Mouse (Mus musculus) kidney, adult 2 months (tissue): ENCODE results near the gene Oxct1. TPM values are rescaled to one million over a fixed set of nuclear protein-coding genes. Genes with fewer than 3 reads are reported as not detected.

Experiments used
- DNase-seq: peaks from one replicate; pipeline ENCODE4 v3.0.0; 2021
- H3K27ac ChIP-seq: fragments of 200-500 bp; 2 replicates; pipeline ENCODE4 v1.5.1; 2012; ENCODE audit warnings: low read depth, low read length, control low read depth, inconsistent platforms; ENCODE audit not compliant: insufficient read depth
- H3K27me3 ChIP-seq: fragments of 200-500 bp; replicated peaks from 2 replicates; pipeline ENCODE4 v1.6.1; 2012; ENCODE audit warnings: mild to moderate bottlenecking, moderate library complexity, low read length, inconsistent platforms; ENCODE audit not compliant: control insufficient read depth, insufficient read depth
- H3K36me3 ChIP-seq: fragments of 200-500 bp; 2 replicates; pipeline ENCODE4 v1.6.1; 2012; ENCODE audit warnings: mild to moderate bottlenecking, moderate library complexity, low read length, inconsistent platforms; ENCODE audit not compliant: control insufficient read depth, insufficient read depth
- H3K4me1 ChIP-seq: fragments of 200-500 bp; 2 replicates; pipeline ENCODE4 v1.6.1; 2011; ENCODE audit warnings: low read length; ENCODE audit not compliant: control insufficient read depth, insufficient read depth
- H3K4me3 ChIP-seq: fragments of 200-500 bp; 2 replicates; pipeline ENCODE4 v1.5.1; 2011; ENCODE audit warnings: mild to moderate bottlenecking, low read depth, low read length, control low read depth; ENCODE audit not compliant: insufficient read depth
- CTCF ChIP-seq: fragments of 200-500 bp; conservative IDR thresholded peaks from 2 replicates; pipeline ENCODE4 v1.5.1; 2011; ENCODE audit warnings: low read depth, mild to moderate bottlenecking, control low read depth, low read length, moderate library complexity, mixed read lengths; ENCODE audit not compliant: insufficient read depth, insufficient read length
- POLR2A ChIP-seq: fragments of 200-500 bp; IDR thresholded peaks from one replicate; pipeline ENCODE4 v1.6.1; 2011; ENCODE audit warnings: low read depth, low read length, control low read depth
- WGBS: fragments of 180-500 bp; shearing (Covaris S2); methylation state at CpG from one replicate; pipeline ENCODE4 v1.1.7; 2018; 5-methylcytosine and 5-hydroxymethylcytosine counted together
- polyA plus RNA-seq: library from polyadenylated mRNA; depleted of rRNA; stranded (reverse); fragments of >200 nt; gene quantifications from 2 replicates; pipeline ENCODE4 v1.2.3, GENCODE M21; 2012; rRNA removed

Gene Oxct1
- 401 and 425 TPM in 2 replicates for polyA plus RNA-seq

DNA sequence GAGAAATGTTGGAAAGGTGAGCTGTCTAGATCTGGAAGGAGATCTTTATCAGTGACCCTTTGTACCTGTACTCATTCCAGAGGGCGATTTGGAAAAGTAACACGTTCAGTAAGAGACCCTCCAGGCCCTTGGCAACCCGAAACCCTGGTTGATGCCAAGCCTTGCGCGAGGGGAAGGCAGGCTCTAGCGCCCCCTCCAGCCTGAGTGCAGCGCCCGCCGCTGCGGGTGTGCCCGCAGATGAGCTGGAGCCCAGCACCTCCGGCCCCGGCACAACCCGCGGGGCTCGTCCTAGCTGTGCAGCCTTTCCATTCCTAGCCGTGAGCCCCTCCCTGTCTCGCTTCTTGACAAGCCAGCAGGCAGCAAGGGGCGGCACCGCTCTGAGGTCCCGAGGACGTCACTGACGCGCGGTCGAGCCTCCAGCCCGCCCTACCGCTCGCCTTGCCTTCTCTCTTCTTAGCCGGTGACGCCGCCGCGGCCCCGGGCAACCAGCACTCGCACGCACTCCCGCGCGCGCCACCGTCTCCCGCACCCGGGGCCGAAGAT lies at the start of gene Oxct1:
Oxct1 (plus strand) TSS at position 153 of the 543 bp plus-strand sequence.
- Histone ChIP-seq H3K27ac (peak within 1 kb of the TSS; percentile 97), H3K27me3 (no peaks in the 10 kb centered on the region), H3K4me1 (peaks cover 15% of the 10 kb centered on the region; the same call in 1 of the 2 replicates), H3K4me3 (peak within 1 kb of the TSS; percentile 94), H3K36me3 (no peaks in the 10 kb centered on the region)
- DNase-seq, result peak; percentile 96
- WGBS, result under 1% methylated on average over 45 of the region's 45 CpGs
- TF ChIP-seq CTCF, result peak; percentile 62
- TF ChIP-seq POLR2A, result peak; percentile 76

DNA sequence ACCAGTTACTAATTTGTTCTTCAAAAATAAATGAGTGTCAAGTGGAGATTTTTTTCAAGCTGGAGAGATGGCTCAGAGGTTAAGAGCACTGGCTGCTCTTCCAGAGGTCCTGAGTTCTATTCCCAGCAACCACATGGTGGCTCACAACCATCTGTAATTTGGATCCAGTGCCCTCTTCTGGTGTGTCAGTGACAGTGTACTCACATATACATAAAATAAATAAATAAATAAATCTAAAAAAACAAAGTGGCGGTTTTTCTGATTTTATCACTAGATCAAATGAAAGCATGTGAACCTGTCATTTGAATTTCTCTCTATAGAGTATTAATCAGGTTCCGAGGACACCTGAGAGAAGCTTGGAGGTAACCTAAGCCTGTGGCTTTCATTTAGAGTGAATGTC lies 47.9 kb upstream of the Oxct1 start:
- 0 out of 2 replicates have a peak, but pooled peaks cover 4% of the 10 kb centered on the region for H3K4me1 ChIP-seq
- no peak for DNase-seq
- TF ChIP-seq CTCF, result no peak
- no peak for TF ChIP-seq POLR2A
- no peak overlapping the region for H3K4me3 ChIP-seq
- H3K36me3 ChIP-seq, result peaks cover 4% of the 10 kb centered on the region; the same call in 1 of the 2 replicates
- no peaks in the 10 kb centered on the region for H3K27me3 ChIP-seq
- no peak overlapping the region for H3K27ac ChIP-seq
- WGBS, result 92% methylated on average over 2 of the region's 2 CpGs

GRCm38 (mm10) chr15:3979061-3979848 lies 46.9 kb upstream of the Oxct1 start, which contains the start of gene Fbxo4:
Fbxo4 (minus strand) TSS chr15:3979573.
- H3K27me3 ChIP-seq, result no peaks in the 10 kb centered on the region
- peak within 1 kb of the TSS; percentile 99 for H3K27ac ChIP-seq
- WGBS, result under 1% methylated on average over 61 of the region's 61 CpGs

GRCm38 (mm10) chr15:3979871-3980270 lies 46.3 kb upstream of the Oxct1 start:
- no peak for DNase-seq
- 53% methylated on average over 3 of the region's 3 CpGs for WGBS
- Histone ChIP-seq H3K36me3 (peaks cover 7% of the 10 kb centered on the region), H3K27me3 (no peaks in the 10 kb centered on the region), H3K4me3 (no peak overlapping the region), H3K4me1 (0 out of 2 replicates have a peak, but pooled peaks cover 4% of the 10 kb centered on the region), H3K27ac (peak overlapping the region; percentile 99)
- no peak for TF ChIP-seq POLR2A
- no peak for TF ChIP-seq CTCF

More at GRCm38 (mm10) chr15:3979061-3979848, 46.9 kb upstream of the Oxct1 start, which contains the start of gene Fbxo4:
- TF ChIP-seq POLR2A (no peak), CTCF (0 out of 2 replicates have a peak, but pooled peaks have one; percentile 7)
- Histone ChIP-seq H3K4me3 (peak within 1 kb of the TSS; percentile 94), H3K36me3 (peaks cover 4% of the 10 kb centered on the region; the same call in 1 of the 2 replicates), H3K4me1 (0 out of 2 replicates have a peak, but pooled peaks cover 4% of the 10 kb centered on the region)
- peak; percentile 91 for DNase-seq

DNA sequence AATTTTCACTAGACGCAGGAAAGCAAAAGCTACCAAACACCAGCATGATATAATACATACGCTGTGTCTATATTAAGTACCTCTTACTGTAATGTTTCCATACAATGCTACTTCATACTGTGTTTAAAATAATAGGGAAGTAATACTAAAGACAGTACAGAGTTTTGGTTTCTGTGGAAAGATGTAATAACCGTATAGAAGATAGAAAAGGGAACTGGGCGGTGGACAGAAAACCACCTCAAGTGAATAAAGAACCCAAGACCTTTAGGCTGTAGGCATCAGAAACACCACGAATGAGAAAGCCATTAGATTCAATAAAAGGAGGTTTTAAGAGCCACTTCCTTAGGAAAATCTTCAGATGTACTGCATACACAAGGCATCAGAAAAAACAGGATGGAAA lies 43.5 kb upstream of the Oxct1 start:
- 82% methylated on average over 5 of the region's 5 CpGs for WGBS

DNA sequence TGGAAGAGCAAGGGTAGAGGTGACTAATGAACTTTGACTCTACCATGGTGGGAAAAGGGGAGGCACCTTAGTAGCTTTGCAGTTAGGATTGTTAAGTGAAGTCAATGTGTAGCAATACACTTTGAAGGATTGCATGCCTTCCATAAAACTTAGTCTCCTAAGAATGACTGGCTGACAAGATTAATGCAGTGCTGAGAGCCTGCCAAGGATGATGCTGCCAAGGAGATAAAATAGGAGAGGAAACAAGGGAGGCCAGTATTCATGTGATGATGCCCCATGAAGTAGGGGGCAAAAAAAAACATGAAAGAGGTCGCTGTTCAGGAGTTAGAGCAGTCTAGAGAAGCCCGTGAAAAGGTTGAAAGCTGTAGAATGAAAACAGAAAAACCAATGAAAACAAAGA lies 41.3 kb upstream of the Oxct1 start:
- TF ChIP-seq CTCF (no peak), POLR2A (no peak)
- Histone ChIP-seq H3K27ac (no peak overlapping the region), H3K27me3 (no peaks in the 10 kb centered on the region), H3K4me1 (0 out of 2 replicates have a peak, but pooled peaks cover under 1% of the 10 kb centered on the region), H3K4me3 (no peak overlapping the region), H3K36me3 (peaks cover 21% of the 10 kb centered on the region)
- DNase-seq, result no peak
- 75% methylated on average over 2 of the region's 2 CpGs for WGBS

More for the DNA sequence above, 43.5 kb upstream of the Oxct1 start:
- Histone ChIP-seq H3K4me3 (no peak overlapping the region), H3K36me3 (peaks cover 18% of the 10 kb centered on the region), H3K27me3 (no peaks in the 10 kb centered on the region), H3K27ac (no peak overlapping the region), H3K4me1 (0 out of 2 replicates have a peak, but pooled peaks cover 4% of the 10 kb centered on the region)
- no peak for DNase-seq
- TF ChIP-seq POLR2A, result no peak
- no peak for TF ChIP-seq CTCF

DNA sequence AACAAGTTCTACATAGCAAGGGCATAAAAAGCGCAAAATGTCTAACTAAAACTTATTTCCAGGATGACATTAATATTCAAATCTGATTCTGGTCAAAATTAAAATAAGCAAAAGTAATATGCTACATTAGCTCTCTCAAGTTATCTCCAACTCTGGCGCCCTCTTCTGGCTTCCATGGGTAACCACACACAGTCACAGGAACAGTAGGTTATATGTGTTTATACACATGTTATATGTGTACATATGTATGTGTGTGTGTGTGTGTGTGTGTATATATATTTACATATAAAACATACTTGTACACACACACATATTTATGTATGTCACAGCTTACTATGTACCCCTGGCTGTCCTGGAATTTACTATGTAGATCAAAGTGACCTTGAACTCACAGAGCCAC lies 38.2 kb upstream of the Oxct1 start:
- H3K4me3 ChIP-seq, result no peak overlapping the region
- no peak overlapping the region for H3K27ac ChIP-seq
- H3K27me3 ChIP-seq, result no peaks in the 10 kb centered on the region
- H3K4me1 ChIP-seq, result no peaks in the 10 kb centered on the region
- DNase-seq, result peak; percentile 56
- H3K36me3 ChIP-seq, result peaks cover 26% of the 10 kb centered on the region
- no peak for TF ChIP-seq POLR2A
- TF ChIP-seq CTCF, result no peak
- 74% methylated on average over 2 of the region's 2 CpGs for WGBS
